ENCODE assay signal across 8 mouse cellular contexts in genomic region chr3:97296941-97297552, GRCm38 (mm10). TPM values are rescaled to one million over a fixed set of nuclear protein-coding genes. Genes with fewer than 3 reads are reported as not detected.
DNase-seq lines count a peak whose midpoint lies in the region; ATAC-seq and TF ChIP-seq lines count a peak whose summit lies in the region.

No protein-coding gene starts in this region.

- peak overlapping the region; percentile 76 for H3K9ac ChIP-seq in embryonic facial prominence, embryonic 14.5 days (ENCODE audit: low read depth, low read length)
- H3K9ac ChIP-seq in heart, embryonic 13.5 days = peak overlapping the region; percentile 97
- peak overlapping the region; percentile 70 for H3K9ac ChIP-seq in kidney, embryonic 15.5 days
- H3K9ac ChIP-seq in liver, embryonic 12.5 days = peak overlapping the region; percentile 60
- peak overlapping the region; percentile 81 for H3K9ac ChIP-seq in midbrain, postnatal 0 days (replicated peaks; ENCODE audit: low read length, poor library complexity, severe bottlenecking)
- peak overlapping the region; percentile 85 for H3K9ac ChIP-seq in stomach, embryonic 16.5 days (ENCODE audit: low read length)

- peak; percentile 72 for ATAC-seq in embryonic facial prominence, embryonic 14.5 days (ENCODE audit: low read depth)
- ATAC-seq in heart, embryonic 13.5 days (ENCODE audit: extremely low read depth, insufficient number of reproducible peaks, low FRiP score, low TSS enrichment) = peak; percentile 25; the same call in 1 of the 2 replicates
- peak; percentile 66 for ATAC-seq in kidney, embryonic 15.5 days (replicated peaks; ENCODE audit: low FRiP score)
- peak; percentile 57 for ATAC-seq in liver, embryonic 12.5 days
- ATAC-seq in midbrain, postnatal 0 days (ENCODE audit: low FRiP score) = peak; percentile 50
- ATAC-seq in stomach, embryonic 16.5 days (ENCODE audit: insufficient read depth, low FRiP score) = peak; percentile 76

- H3K4me3 ChIP-seq in embryonic facial prominence, embryonic 14.5 days (ENCODE audit: low read depth, low read length) = peak overlapping the region; percentile 53
- peak overlapping the region; percentile 85 for H3K4me3 ChIP-seq in heart, embryonic 13.5 days
- H3K4me3 ChIP-seq in kidney, embryonic 15.5 days (replicated peaks) = peak overlapping the region; percentile 65
- H3K4me3 ChIP-seq in liver, embryonic 12.5 days = peak overlapping the region; percentile 52
- peak overlapping the region; percentile 73 for H3K4me3 ChIP-seq in midbrain, postnatal 0 days (ENCODE audit: low read depth, low read length)
- H3K4me3 ChIP-seq in stomach, embryonic 16.5 days (replicated peaks; ENCODE audit: low read length) = peak overlapping the region; percentile 63

- peak overlapping the region; percentile 71 for H3K4me2 ChIP-seq in embryonic facial prominence, embryonic 14.5 days (ENCODE audit: low read depth, low read length)
- H3K4me2 ChIP-seq in heart, embryonic 13.5 days = peak overlapping the region; percentile 90
- H3K4me2 ChIP-seq in kidney, embryonic 15.5 days = peak overlapping the region; percentile 82
- peak overlapping the region; percentile 63 for H3K4me2 ChIP-seq in liver, embryonic 12.5 days
- H3K4me2 ChIP-seq in midbrain, postnatal 0 days (ENCODE audit: low read depth, low read length, poor library complexity, severe bottlenecking) = peak overlapping the region; percentile 75
- H3K4me2 ChIP-seq in stomach, embryonic 16.5 days (ENCODE audit: low read depth, low read length) = peak overlapping the region; percentile 72

- peak; percentile 11 to 43 for DNase-seq in spleen, adult 18-20 months
- no peak for DNase-seq in spleen, adult 12 weeks (ENCODE audit: low spot score)
- no peak for DNase-seq in embryonic facial prominence, embryonic 14.5 days (ENCODE audit: low spot score)
- peak; percentile 55 for DNase-seq in midbrain, postnatal 0 days (ENCODE audit: low spot score)

- no peaks in the 10 kb centered on the region for H3K36me3 ChIP-seq in embryonic facial prominence, embryonic 14.5 days (ENCODE audit: control insufficient read depth, insufficient read depth, low read length)
- no peaks in the 10 kb centered on the region for H3K36me3 ChIP-seq in heart, embryonic 13.5 days
- H3K36me3 ChIP-seq in kidney, embryonic 15.5 days = no peaks in the 10 kb centered on the region
- no peaks in the 10 kb centered on the region for H3K36me3 ChIP-seq in liver, embryonic 12.5 days
- no peaks in the 10 kb centered on the region for H3K36me3 ChIP-seq in midbrain, postnatal 0 days (ENCODE audit: insufficient read depth, low read length)
- H3K36me3 ChIP-seq in stomach, embryonic 16.5 days (ENCODE audit: control insufficient read depth, insufficient read depth, low read length) = no peaks in the 10 kb centered on the region

- H3K27ac ChIP-seq in embryonic facial prominence, embryonic 14.5 days (replicated peaks; ENCODE audit: low read depth, low read length) = peak overlapping the region; percentile 97
- H3K27ac ChIP-seq in heart, embryonic 13.5 days (replicated peaks) = peak overlapping the region; percentile 99
- peak overlapping the region; percentile 99 for H3K27ac ChIP-seq in kidney, embryonic 15.5 days
- H3K27ac ChIP-seq in liver, embryonic 12.5 days = peak overlapping the region; percentile 73
- peak overlapping the region; percentile 96 for H3K27ac ChIP-seq in midbrain, postnatal 0 days (ENCODE audit: low read depth, low read length)
- H3K27ac ChIP-seq in stomach, embryonic 16.5 days (ENCODE audit: low read length) = peak overlapping the region; percentile 97

- H3K9me3 ChIP-seq in embryonic facial prominence, embryonic 14.5 days (ENCODE audit: control insufficient read depth, low read length) = 0 out of 2 replicates have a peak, but pooled peaks cover 5% of the 10 kb centered on the region
- no peaks in the 10 kb centered on the region for H3K9me3 ChIP-seq in heart, embryonic 13.5 days
- 0 out of 2 replicates have a peak, but pooled peaks cover 3% of the 10 kb centered on the region for H3K9me3 ChIP-seq in kidney, embryonic 15.5 days (replicated peaks)
- no peaks in the 10 kb centered on the region for H3K9me3 ChIP-seq in liver, embryonic 12.5 days (replicated peaks)
- no peaks in the 10 kb centered on the region for H3K9me3 ChIP-seq in midbrain, postnatal 0 days (ENCODE audit: low read length)
- H3K9me3 ChIP-seq in stomach, embryonic 16.5 days (replicated peaks; ENCODE audit: control insufficient read depth, low read length) = no peaks in the 10 kb centered on the region

- no peak; the same call in 1 of the 2 replicates for TF ChIP-seq CTCF in midbrain, postnatal 0 days (IDR thresholded peaks at IDR 0.05)

- no peaks in the 10 kb centered on the region for H3K27me3 ChIP-seq in embryonic facial prominence, embryonic 14.5 days (replicated peaks; ENCODE audit: control insufficient read depth, insufficient read depth, low read length)
- no peaks in the 10 kb centered on the region for H3K27me3 ChIP-seq in heart, embryonic 13.5 days (replicated peaks)
- H3K27me3 ChIP-seq in kidney, embryonic 15.5 days = no peaks in the 10 kb centered on the region
- H3K27me3 ChIP-seq in liver, embryonic 12.5 days (replicated peaks) = 0 out of 2 replicates have a peak, but pooled peaks cover 7% of the 10 kb centered on the region
- no peaks in the 10 kb centered on the region for H3K27me3 ChIP-seq in midbrain, postnatal 0 days (ENCODE audit: insufficient read depth, low read length)
- no peaks in the 10 kb centered on the region for H3K27me3 ChIP-seq in stomach, embryonic 16.5 days (ENCODE audit: control insufficient read depth, insufficient read depth, low read length)

- H3K4me1 ChIP-seq in embryonic facial prominence, embryonic 14.5 days (ENCODE audit: control insufficient read depth, insufficient read depth, low read length) = peaks cover 16% of the 10 kb centered on the region
- peaks cover 52% of the 10 kb centered on the region for H3K4me1 ChIP-seq in heart, embryonic 13.5 days
- peaks cover 47% of the 10 kb centered on the region for H3K4me1 ChIP-seq in kidney, embryonic 15.5 days
- peaks cover 4% of the 10 kb centered on the region; the same call in 1 of the 2 replicates for H3K4me1 ChIP-seq in liver, embryonic 12.5 days
- peaks cover 16% of the 10 kb centered on the region for H3K4me1 ChIP-seq in midbrain, postnatal 0 days (ENCODE audit: insufficient read depth, low read length)
- peaks cover 12% of the 10 kb centered on the region for H3K4me1 ChIP-seq in stomach, embryonic 16.5 days (ENCODE audit: control insufficient read depth, insufficient read depth, low read length)

- WGBS in embryonic facial prominence, embryonic 14.5 days = under 1% methylated on average over 16 of the region's 16 CpGs
- WGBS in heart, embryonic 13.5 days = 1% methylated on average over 16 of the region's 16 CpGs
- WGBS in kidney, embryonic 15.5 days = 1% methylated on average over 16 of the region's 16 CpGs
- WGBS in liver, embryonic 12.5 days (ENCODE audit: insufficient replicate concordance) = 16% methylated on average over 16 of the region's 16 CpGs
- WGBS in midbrain, postnatal 0 days = 1% methylated on average over 16 of the region's 16 CpGs
- 3% methylated on average over 16 of the region's 16 CpGs for WGBS in stomach, embryonic 16.5 days

RNA-seq across cellular contexts. Expression of gene Bcl9, which starts 0.7 kb away (rescaled TPM):
- 36.0 and 39.4 TPM in 2 replicates for polyA plus RNA-seq in embryonic facial prominence, embryonic 14.5 days (2014; fragmentation: Nextera tagmentation; extraction: Ambion mirVana)
- polyA plus RNA-seq in heart, embryonic 13.5 days (2015; fragmentation: Nextera tagmentation; extraction: Ambion mirVana) = 37.7 and 39.9 TPM in 2 replicates
- polyA plus RNA-seq in kidney, embryonic 15.5 days (2015; fragmentation: Nextera tagmentation; extraction: Ambion mirVana) = 61.3 and 66.6 TPM in 2 replicates
- 7.9 and 9.3 TPM in 2 replicates for polyA plus RNA-seq in liver, embryonic 12.5 days (2016; fragmentation: Nextera tagmentation; extraction: Ambion mirVana)
- total RNA-seq in midbrain, postnatal 0 days (2014; rRNA removed) = 32.2 and 39.6 TPM in 2 replicates
- 58.9 and 61.3 TPM in 2 replicates for polyA plus RNA-seq in midbrain, postnatal 0 days (2015; fragmentation: Nextera tagmentation; extraction: Ambion mirVana)
- polyA plus RNA-seq in stomach, embryonic 16.5 days (2015; fragmentation: Nextera tagmentation; extraction: Ambion mirVana) = 41.9 and 43.2 TPM in 2 replicates

Comparison
In these comparisons a context has a peak if more than half of its experiments do, and no peak if none do; other contexts are left out.
1. DNase-seq: peak in spleen, adult 18-20 months (2 of 2) and midbrain, postnatal 0 days (single experiment); none in spleen, adult 12 weeks (single experiment) and embryonic facial prominence, embryonic 14.5 days (single experiment).
2. ATAC-seq: peak in every context shown above with its lines; median percentile 76 in stomach, embryonic 16.5 days; 72 in embryonic facial prominence, embryonic 14.5 days; 66 in kidney, embryonic 15.5 days; 57 in liver, embryonic 12.5 days; 50 in midbrain, postnatal 0 days; 25 in heart, embryonic 13.5 days.
3. Peak in every context shown above with its lines, with median percentiles within 50 percentile points of each other: H3K27ac ChIP-seq, H3K4me2 ChIP-seq, H3K4me3 ChIP-seq and H3K9ac ChIP-seq.